Mouse (Mus musculus) embryonic facial prominence, embryonic 13.5 days (tissue): Measurements from ENCODE around the gene Ndufaf3. TPM values are rescaled to one million over a fixed set of nuclear protein-coding genes. Genes with fewer than 3 reads are reported as not detected.
"Not testable (repeated sequence)": the region's sequence is repeated elsewhere in the genome, so short reads cannot be mapped to it uniquely, and the experiment has no call there.

ENCODE experiments used
- ATAC-seq: fragments of 200-750 bp; cut with Nextera tagmentation; 2 replicates; pipeline ENCODE4 v1.8.0; 2017; ENCODE audit warnings: low read depth; ENCODE audit not compliant: insufficient number of reproducible peaks, insufficient read depth, low FRiP score, low TSS enrichment
- H3K27ac ChIP-seq: fragments of 300-500 bp; sonication (generic); 2 replicates; pipeline ENCODE4 v1.5.1; 2015; ENCODE audit warnings: moderate library complexity, mild to moderate bottlenecking, inconsistent platforms
- H3K27me3 ChIP-seq: fragments of 300-500 bp; sonication (generic); 2 replicates; pipeline ENCODE4 v1.6.1; 2015; ENCODE audit warnings: mild to moderate bottlenecking, inconsistent platforms
- H3K36me3 ChIP-seq: fragments of 300-500 bp; sonication (generic); 2 replicates; pipeline ENCODE4 v1.6.1; 2015; ENCODE audit warnings: mild to moderate bottlenecking, inconsistent platforms
- H3K4me1 ChIP-seq: fragments of 300-500 bp; sonication (generic); 2 replicates; pipeline ENCODE4 v1.6.1; 2015; ENCODE audit warnings: inconsistent platforms
- H3K4me2 ChIP-seq: fragments of 300-500 bp; sonication (generic); 2 replicates; pipeline ENCODE4 v1.6.1; 2015; ENCODE audit warnings: moderate library complexity, mild to moderate bottlenecking, inconsistent platforms
- H3K4me3 ChIP-seq: fragments of 300-500 bp; sonication (generic); 2 replicates; pipeline ENCODE4 v1.5.1; 2015; ENCODE audit warnings: mild to moderate bottlenecking, inconsistent platforms
- H3K9ac ChIP-seq: fragments of 300-500 bp; sonication (generic); 2 replicates; pipeline ENCODE4 v1.6.1; 2015; ENCODE audit warnings: mild to moderate bottlenecking, inconsistent platforms
- H3K9me3 ChIP-seq: fragments of 300-500 bp; sonication (generic); 2 replicates; pipeline ENCODE4 v1.6.1; 2016; ENCODE audit warnings: inconsistent platforms
- WGBS: fragments of 180-500 bp; shearing (Covaris S2); methylation state at CpG from one replicate; pipeline ENCODE4 v1.1.7; 2015; ENCODE audit warnings: mixed read lengths; 5-methylcytosine and 5-hydroxymethylcytosine counted together
- polyA plus RNA-seq: library from polyadenylated mRNA; unstranded; fragments of >200 nt; fragmentation: Nextera tagmentation; extraction: Ambion mirVana; gene quantifications from 2 replicates; pipeline ENCODE4 v1.2.1, GENCODE M21; 2015

Gene Ndufaf3
- polyA plus RNA-seq = 42.3 and 50.4 TPM in 2 replicates

DNA sequence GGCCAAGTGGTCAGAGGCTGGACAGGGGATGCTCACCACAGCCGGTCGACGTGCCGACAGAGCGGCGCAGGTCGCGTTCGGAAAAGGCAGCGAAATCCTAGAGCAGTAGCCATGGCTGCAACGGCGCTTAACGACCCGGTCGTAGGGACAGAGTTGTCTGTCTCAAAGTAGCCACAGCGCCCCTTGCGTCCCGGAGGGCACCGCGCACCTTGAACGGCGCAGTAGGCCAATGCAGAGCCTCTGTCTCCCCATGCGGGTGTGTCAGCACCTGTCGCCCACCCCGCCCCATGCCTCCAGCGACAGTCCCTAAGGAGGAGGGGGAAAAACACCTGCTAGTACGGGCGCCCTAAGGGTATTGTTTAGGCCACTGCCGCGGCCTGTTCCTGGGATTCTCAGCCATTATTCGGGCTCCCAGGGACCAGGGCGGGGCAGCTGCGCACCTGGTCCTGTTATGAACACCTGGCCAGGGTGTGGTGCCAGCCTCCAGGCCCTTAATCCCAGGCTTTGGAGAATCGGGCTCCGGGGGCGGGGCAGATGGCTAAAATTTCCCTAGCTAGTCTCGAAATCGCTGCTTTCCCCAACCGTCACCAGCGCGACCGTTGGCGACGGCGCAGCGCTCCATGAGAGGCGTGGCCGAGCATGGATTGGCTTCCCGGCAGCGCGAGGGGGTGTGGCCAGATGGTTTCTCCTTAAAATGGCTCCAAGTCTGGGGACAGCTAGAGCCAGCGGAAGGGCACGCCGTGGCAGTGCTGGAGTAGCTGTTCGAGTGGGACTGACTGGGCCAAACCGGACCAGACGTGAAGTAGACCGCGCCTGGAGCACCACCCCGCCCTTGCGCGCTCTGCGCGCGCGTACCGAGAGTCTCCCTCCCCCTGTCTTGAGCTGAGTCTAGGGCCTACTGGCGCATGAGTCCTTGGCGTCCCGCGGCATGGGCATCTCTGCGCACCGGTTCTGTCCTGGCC lies at the start of gene Ndufaf3:
Gene Ndufaf3, minus strand, starts transcription at position 620 of the 962 bp plus-strand sequence.
- peak within 1 kb of the TSS; percentile 97 for H3K4me2 ChIP-seq
- peak within 1 kb of the TSS; percentile 87 for H3K9ac ChIP-seq
- H3K9me3 ChIP-seq = no peaks in the 10 kb centered on the region
- H3K4me3 ChIP-seq = peak within 1 kb of the TSS; percentile 74
- H3K4me1 ChIP-seq = peaks cover 48% of the 10 kb centered on the region
- under 1% methylated on average over 73 of the region's 73 CpGs for WGBS
- H3K27me3 ChIP-seq = no peaks in the 10 kb centered on the region
- peaks cover 53% of the 10 kb centered on the region for H3K36me3 ChIP-seq
- peak within 1 kb of the TSS; percentile 92 for H3K27ac ChIP-seq
- ATAC-seq = peak; percentile 72

DNA sequence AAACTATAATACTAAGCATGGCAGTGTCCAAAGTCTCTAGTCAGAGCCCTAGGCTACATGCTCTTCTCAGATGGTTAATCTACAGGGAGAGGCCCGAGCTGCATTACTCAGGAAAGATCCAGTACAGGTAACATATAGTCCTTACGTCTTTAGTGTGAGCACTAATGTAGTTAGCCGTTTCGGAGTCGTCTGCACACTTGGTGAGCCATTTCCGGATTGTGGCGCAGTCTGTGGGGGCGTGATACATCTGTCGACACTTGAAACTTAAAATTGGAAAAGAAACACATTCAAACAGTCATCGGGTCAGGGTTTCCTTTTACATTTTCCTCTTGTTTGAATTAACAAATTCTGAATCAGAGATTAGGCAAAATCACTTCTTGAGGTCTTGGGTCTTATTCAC lies 44.3 kb upstream of the Ndufaf3 start:
- H3K27ac ChIP-seq = no peak overlapping the region
- H3K9me3 ChIP-seq = no peaks in the 10 kb centered on the region
- WGBS = 92% methylated on average over 10 of the region's 10 CpGs
- no peak overlapping the region for H3K9ac ChIP-seq
- no peak for ATAC-seq
- H3K4me2 ChIP-seq = no peak overlapping the region
- peaks cover 95% of the 10 kb centered on the region for H3K36me3 ChIP-seq
- H3K4me1 ChIP-seq = no peaks in the 10 kb centered on the region
- no peak overlapping the region for H3K4me3 ChIP-seq
- H3K27me3 ChIP-seq = no peaks in the 10 kb centered on the region

DNA sequence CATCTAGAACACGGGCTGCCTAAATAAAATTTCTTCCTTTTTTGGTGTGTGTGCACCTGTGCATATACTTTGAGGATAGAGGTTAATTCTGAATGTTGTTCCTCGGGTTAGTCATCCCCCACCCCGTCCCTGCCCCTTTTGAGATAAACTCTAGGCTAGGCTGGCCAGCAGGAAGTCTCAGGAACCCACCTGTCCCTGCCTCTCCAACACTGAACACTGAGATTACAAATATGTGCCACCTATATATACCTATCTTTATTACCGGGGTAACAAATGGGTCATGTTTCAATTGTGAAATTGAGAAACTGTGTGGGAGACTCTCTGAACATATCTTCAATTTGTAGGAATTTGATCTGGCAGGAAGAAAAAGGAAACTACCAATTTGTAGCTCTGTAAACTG lies 41.7 kb upstream of the Ndufaf3 start:
- Histone ChIP-seq H3K27me3 (no peaks in the 10 kb centered on the region), H3K4me2 (no peak overlapping the region), H3K9me3 (no peaks in the 10 kb centered on the region), H3K36me3 (peaks cover 98% of the 10 kb centered on the region), H3K9ac (no peak overlapping the region), H3K4me1 (no peaks in the 10 kb centered on the region), H3K27ac (no peak overlapping the region), H3K4me3 (no peak overlapping the region)
- WGBS = 88% methylated on average over 4 of the region's 4 CpGs
- no peak for ATAC-seq

DNA sequence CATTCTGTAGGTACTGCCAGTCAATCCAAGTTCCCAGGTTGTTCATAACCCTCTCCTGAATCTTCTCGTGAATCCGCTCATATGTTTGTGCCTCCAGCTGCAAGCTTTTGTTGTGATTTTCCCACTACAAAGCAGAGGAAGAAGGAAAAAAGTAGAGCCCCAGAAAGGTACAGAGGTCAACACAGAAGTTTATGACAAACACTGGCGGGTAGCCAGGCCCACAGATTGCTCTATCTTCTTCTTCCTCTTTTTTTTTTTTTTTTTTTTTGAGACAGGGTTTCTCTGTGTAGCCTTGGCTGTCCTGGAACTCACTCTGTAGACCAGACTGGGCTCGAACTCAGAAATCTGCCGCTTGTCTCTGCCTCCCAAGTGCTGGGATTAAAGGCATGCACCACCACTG lies 40.7 kb upstream of the Ndufaf3 start:
- not testable (repeated sequence) for ATAC-seq, H3K27me3 ChIP-seq, H3K4me1 ChIP-seq, H3K9ac ChIP-seq, H3K27ac ChIP-seq, H3K4me3 ChIP-seq, H3K4me2 ChIP-seq, H3K9me3 ChIP-seq
- 93% methylated on average over 5 of the region's 5 CpGs for WGBS
- H3K36me3 ChIP-seq = peaks cover 98% of the 10 kb centered on the region

DNA sequence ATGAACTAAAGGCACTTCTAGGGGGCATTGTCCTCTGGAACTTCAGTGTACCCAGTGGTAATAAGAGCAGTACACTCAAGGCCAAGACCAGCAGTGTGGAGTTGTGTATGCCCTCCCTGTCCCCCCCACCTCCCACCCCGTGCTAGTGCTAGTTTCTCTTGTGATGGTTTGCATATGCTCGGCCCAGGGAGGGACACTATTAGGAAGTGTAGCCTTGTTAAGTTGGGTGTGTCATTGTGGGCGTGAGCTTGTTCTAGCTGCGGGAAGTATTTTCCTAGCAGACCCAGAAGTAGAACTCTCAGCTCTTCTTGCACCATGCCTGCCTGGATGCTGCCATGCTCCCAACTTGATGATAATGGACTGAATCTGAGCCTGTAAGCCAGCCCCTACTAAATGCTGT lies 34.8 kb upstream of the Ndufaf3 start:
- H3K27ac ChIP-seq = no peak overlapping the region

DNA sequence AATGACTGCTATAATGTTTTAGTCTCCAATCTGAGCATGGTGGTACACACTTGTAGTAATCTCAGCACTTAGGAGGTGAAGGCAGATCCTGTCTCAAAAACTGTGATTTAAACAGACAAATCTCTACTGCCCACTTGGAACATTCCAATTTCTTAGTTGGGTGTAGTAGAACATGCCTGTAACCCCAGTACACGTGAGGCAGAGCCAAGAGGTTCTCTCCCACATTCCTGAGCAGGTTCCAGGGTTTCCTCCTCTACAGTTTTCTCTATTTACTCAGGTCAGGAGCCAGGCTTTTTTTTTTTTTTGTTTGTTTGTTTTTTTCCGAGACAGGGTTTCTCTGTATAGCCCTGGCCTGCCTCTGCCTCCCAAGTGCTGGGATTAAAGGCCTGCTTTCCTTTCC lies 32.8 kb upstream of the Ndufaf3 start:
- ATAC-seq = no peak
- no peak overlapping the region for H3K4me2 ChIP-seq
- H3K27ac ChIP-seq = no peak overlapping the region
- 55% methylated on average over 2 of the region's 2 CpGs for WGBS
- peaks cover 36% of the 10 kb centered on the region for H3K36me3 ChIP-seq
- no peak overlapping the region for H3K9ac ChIP-seq
- H3K4me1 ChIP-seq = peaks cover 8% of the 10 kb centered on the region; the same call in 1 of the 2 replicates
- no peak overlapping the region for H3K4me3 ChIP-seq
- no peaks in the 10 kb centered on the region for H3K9me3 ChIP-seq
- H3K27me3 ChIP-seq = no peaks in the 10 kb centered on the region

More for the DNA sequence above, 34.8 kb upstream of the Ndufaf3 start:
- Histone ChIP-seq H3K4me3 (no peak overlapping the region), H3K9me3 (no peaks in the 10 kb centered on the region), H3K4me1 (peaks cover under 1% of the 10 kb centered on the region; the same call in 1 of the 2 replicates), H3K27me3 (no peaks in the 10 kb centered on the region), H3K4me2 (no peak overlapping the region), H3K36me3 (peaks cover 53% of the 10 kb centered on the region), H3K9ac (no peak overlapping the region)
- no peak for ATAC-seq
- WGBS = 83% methylated on average over 4 of the region's 4 CpGs

DNA sequence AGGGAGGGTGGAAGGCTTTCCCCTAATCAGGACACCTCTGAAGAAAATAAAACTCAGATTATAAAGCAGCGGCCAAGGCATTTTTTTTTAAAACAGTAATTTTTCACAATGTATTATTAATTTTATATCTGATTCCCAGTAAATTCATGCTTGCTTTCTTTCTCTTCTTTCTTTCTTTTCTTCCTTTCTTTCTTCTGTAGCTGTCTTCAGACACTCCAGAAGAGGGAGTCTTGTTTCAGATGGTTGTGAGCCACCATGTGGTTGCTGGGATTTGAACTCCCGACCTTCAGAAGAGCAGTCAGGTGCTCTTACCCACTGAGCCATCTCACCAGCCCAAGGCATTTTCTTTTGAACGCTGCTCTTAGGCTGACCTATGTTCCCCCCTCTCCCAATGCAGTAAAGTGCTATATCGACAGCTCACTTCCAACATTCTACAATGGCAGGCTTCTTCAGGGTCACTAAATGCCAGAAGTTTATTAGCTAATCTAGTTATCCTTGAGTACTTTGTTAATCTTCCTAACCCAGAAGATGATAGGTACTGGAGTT lies 31.9 kb upstream of the Ndufaf3 start:
- peaks cover 27% of the 10 kb centered on the region for H3K36me3 ChIP-seq
- no peak overlapping the region for H3K9ac ChIP-seq
- ATAC-seq = no peak
- peaks cover 8% of the 10 kb centered on the region; the same call in 1 of the 2 replicates for H3K4me1 ChIP-seq
- H3K27me3 ChIP-seq = no peaks in the 10 kb centered on the region
- WGBS = 70% methylated on average over 4 of the region's 4 CpGs
- no peaks in the 10 kb centered on the region for H3K9me3 ChIP-seq
- no peak overlapping the region for H3K27ac ChIP-seq
- no peak overlapping the region for H3K4me3 ChIP-seq
- H3K4me2 ChIP-seq = no peak overlapping the region

DNA sequence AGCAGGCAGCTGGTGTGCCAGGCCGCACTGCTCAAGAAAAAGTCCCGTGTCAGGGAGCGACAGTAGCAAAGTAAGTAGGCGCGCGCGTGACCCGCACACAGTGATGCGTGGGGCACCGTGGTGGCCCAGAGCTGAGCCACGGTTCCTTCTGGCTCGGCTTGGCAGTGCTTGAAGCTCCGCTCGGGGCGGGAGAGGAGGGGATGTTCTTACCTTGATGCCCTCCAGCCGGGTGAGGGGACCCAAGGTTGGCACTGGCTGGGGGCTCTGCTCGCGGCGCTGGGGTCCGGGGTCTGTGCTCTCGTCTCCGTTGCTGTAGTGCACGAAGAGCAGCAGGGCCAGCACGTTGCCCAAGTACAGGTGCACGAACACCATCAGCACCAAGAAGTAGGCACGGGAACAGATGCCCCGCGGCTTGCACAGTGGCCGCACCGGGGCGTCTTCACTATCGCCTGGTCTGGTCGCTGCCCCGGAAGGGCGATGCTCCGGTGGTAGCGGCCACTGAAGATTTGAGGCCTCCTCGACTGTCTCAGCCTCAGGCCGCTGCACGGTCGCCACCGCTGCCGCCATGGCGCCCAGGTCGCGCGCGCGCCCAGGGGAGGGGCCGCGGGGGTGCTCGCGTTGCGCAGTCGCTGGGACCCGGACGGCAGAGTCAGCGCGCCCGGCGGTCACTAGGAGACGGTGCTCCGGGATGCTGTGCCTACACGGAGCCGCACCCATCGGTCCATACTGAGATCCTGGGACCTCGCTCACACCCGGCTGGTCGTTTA lies 29.9 kb upstream of the Ndufaf3 start, which contains the start of gene P4htm:
Gene P4htm, minus strand, starts transcription at position 670 of the 767 bp plus-strand sequence.
- peaks cover 8% of the 10 kb centered on the region; the same call in 1 of the 2 replicates for H3K4me1 ChIP-seq
- peak within 1 kb of the TSS; percentile 81 for H3K9ac ChIP-seq
- no peaks in the 10 kb centered on the region for H3K27me3 ChIP-seq
- ATAC-seq = peak; percentile 52; the same call in 1 of the 2 replicates
- 2% methylated on average over 69 of the region's 69 CpGs for WGBS
- H3K4me3 ChIP-seq = peak within 1 kb of the TSS; percentile 80
- no peak within 1 kb of the TSS for H3K27ac ChIP-seq
- H3K9me3 ChIP-seq = no peaks in the 10 kb centered on the region
- H3K4me2 ChIP-seq = peak within 1 kb of the TSS; percentile 92
- peaks cover 11% of the 10 kb centered on the region for H3K36me3 ChIP-seq

DNA sequence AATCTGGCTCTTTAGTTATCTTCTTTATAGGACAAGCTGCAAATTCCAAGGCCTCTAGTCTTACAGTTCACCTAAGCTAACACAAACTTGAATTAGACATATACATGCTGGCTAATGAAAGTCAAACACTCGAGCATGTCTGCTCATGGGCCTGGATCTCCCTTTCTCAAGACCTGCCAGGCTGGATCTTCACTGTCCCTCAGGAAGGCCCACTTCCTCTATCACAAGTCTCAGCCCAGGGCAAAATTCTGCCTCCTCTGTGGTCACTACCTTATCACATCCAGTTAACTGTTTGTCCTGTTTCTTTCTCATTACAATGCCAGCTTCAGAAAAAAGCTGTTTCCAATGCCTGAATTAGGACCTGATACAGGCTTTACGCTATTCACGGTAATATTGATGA lies 27.1 kb upstream of the Ndufaf3 start:
- H3K27ac ChIP-seq = no peak overlapping the region
- H3K36me3 ChIP-seq = 0 out of 2 replicates have a peak, but pooled peaks cover 3% of the 10 kb centered on the region
- no peaks in the 10 kb centered on the region for H3K9me3 ChIP-seq
- no peak overlapping the region for H3K9ac ChIP-seq
- peaks cover 8% of the 10 kb centered on the region; the same call in 1 of the 2 replicates for H3K4me1 ChIP-seq
- no peak for ATAC-seq
- no peaks in the 10 kb centered on the region for H3K27me3 ChIP-seq
- WGBS = 78% methylated on average over 3 of the region's 3 CpGs
- H3K4me2 ChIP-seq = no peak overlapping the region
- no peak overlapping the region for H3K4me3 ChIP-seq

DNA sequence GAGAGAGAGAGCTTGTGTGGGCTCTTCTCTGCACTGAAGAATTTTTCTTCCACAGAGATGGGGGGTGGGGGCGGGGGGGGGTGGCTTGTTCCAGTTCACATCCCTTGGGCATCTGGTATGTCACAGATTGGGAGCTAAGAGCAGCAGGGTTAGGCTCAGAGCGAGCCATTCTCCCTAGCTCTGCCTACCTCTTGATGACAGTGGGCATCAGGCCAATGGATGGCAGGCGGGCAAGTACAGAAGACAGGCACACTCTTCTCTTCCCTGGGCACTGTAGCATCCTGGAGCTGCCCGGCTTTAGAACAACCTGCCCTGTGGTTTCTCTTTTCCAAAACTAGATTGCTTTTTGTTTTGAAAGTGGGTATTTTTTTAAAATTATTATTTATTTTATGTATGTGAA lies 24.2 kb upstream of the Ndufaf3 start:
- Histone ChIP-seq H3K4me2 (no peak overlapping the region), H3K4me1 (peaks cover 21% of the 10 kb centered on the region), H3K9me3 (no peaks in the 10 kb centered on the region), H3K36me3 (0 out of 2 replicates have a peak, but pooled peaks cover 3% of the 10 kb centered on the region), H3K27me3 (no peaks in the 10 kb centered on the region), H3K9ac (no peak overlapping the region), H3K27ac (no peak overlapping the region), H3K4me3 (no peak overlapping the region)
- ATAC-seq = no peak
- WGBS = 86% methylated on average over 4 of the region's 4 CpGs

DNA sequence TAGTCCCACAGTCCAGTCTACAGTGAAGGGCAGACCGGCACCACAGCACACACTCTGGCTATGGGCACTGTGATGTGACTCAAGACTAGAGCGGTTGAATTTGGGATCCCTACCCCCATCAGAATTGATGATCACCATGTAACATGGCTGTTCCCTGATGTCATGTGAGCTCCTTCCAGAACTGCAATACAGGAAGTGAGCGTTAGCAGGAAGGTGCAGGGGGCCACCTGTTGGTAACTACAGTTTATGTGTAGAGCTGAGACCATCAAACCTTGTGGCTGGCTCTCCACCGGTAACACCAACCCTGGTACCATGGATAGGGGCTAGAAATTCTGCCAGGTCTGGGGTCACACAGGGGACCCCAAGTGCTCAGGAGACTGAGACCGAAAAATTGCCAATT lies 22.0 kb upstream of the Ndufaf3 start:
- no peak overlapping the region for H3K9ac ChIP-seq
- H3K4me3 ChIP-seq = no peak overlapping the region
- H3K36me3 ChIP-seq = 0 out of 2 replicates have a peak, but pooled peaks cover 3% of the 10 kb centered on the region
- H3K4me1 ChIP-seq = peaks cover 19% of the 10 kb centered on the region
- H3K27me3 ChIP-seq = no peaks in the 10 kb centered on the region
- no peaks in the 10 kb centered on the region for H3K9me3 ChIP-seq
- no peak overlapping the region for H3K27ac ChIP-seq
- no peak overlapping the region for H3K4me2 ChIP-seq
- 71% methylated on average over 5 of the region's 5 CpGs for WGBS
- ATAC-seq = no peak
